Mouse (Mus musculus): ENCODE results near the gene Dnajb6. TPM values are rescaled to one million over a fixed set of nuclear protein-coding genes. Genes with fewer than 3 reads are reported as not detected.

The Dnajb6 gene
- total RNA-seq, 2 experiments from 2014 or later, result 74.6 to 76.6 TPM

DNA sequence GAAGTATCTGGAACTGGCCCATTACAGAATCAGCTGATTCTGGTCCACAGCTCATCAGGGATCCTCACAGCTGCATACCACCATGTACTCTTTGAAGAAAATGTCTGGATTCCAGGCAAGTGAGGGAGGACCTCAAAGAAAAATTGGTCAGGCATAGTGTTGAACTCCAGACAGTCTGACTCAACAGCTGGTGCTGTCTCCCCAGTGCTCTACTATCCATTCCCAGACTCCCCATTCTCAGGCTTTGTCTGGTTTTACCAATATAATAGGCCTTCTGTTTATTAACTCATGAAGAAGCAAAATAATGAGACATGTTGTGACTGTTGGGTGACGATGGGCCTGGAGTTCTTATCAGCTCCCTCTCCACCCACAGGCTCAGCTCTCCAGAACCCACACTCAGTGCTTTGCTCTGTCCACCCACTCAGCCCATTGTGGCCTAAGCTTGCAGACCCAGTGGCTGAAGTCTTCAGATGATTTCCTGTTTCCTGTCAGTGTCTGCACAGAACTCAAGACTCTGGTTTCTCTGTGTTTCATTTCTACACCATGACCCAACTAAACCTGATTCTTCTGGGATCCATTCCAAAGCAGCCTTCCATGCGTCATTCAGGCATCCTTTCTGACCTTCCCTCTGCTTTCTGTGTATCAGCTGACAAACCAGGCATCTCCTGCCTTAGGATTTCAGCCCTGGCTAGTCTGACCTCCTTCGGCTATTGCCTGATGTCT lies 107.1 kb downstream of the Dnajb6 start:
- intact Hi-C loops (cut with DNase I), result no loop called here
- DNase-seq, result peak; percentile 20 to 27

DNA sequence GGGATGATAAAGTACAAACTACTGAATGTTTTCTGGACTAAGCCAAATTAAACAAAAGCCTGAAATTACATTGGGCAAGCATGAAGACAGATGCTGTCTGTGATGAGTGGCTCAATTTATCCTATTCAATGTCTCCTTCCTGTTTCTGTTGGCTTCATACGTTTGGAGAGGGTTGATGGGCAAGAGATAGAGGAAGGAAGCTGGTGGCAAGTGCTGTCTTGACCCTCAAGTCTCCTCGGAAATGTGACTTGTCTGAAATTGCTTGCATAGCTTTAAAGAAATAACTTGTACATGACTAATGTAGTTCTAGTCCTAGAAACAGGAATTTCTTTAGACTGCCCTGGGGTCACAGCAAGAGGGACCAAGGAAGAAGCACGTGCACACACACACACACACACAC lies 109.5 kb downstream of the Dnajb6 start:
- DNase-seq, result no peak
- intact Hi-C loops (cut with DNase I), result no loop called here

DNA sequence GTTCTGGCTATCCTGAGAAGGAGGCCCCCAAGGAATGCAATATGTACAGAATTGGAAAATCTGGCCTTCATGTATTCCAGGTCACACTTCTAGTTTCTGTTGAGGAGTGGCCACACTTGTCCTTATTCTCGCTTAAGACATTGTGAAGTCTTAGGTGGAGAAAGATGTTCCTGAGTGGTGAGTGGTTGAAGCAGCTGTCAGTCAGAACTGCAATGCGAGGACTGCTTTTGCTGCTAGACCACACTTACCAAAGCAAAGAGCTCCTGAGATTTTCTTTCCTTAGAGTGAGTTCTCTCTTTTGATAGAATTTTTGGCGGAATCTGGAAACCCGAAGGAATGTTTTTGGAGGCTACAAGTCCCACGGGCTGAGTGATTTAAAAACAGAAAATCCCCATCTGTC lies 112.0 kb downstream of the Dnajb6 start:
- no peak for DNase-seq
- intact Hi-C loops (cut with DNase I), result no loop called here

DNA sequence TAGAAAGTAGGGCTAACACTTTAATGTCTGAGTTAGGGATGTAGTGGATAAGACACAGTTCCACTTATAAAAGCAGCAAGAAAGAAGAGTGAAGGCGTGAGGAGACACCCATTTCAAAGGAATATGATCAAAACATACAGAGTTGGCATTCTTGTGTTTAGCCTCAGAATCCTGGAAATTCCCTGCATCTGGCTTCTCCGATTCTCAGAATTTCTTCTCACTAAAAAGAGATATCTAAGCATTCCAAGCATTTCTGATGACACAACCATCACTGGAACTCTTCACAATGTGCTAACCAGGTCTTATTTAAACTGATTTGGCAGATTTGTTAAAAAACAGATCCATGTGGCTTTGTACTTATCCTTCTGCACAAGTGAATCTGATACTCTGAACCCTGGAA lies 112.6 kb downstream of the Dnajb6 start:
- DNase-seq, result no peak
- intact Hi-C loops (cut with DNase I), result no loop called here

DNA sequence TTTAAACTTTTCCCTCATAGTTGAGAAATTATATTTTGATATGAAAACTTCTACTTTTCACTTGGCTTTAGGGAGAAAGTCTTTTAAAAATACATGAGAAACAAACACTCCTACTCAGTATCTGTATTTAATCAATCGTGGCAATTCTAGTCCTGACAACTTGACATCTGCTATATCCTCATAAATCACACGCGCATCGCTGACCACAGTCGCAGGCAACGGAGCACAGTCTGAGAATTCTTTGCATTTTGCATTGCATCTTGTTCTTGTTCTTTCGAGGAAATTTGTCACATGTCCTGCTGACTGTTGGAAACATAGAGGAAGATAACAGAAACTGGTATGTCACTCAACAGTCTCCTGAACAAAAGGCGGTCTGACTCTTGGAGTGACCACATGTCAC lies 116.9 kb downstream of the Dnajb6 start:
- no peak for DNase-seq
- intact Hi-C loops (cut with DNase I), result no loop called here

DNA sequence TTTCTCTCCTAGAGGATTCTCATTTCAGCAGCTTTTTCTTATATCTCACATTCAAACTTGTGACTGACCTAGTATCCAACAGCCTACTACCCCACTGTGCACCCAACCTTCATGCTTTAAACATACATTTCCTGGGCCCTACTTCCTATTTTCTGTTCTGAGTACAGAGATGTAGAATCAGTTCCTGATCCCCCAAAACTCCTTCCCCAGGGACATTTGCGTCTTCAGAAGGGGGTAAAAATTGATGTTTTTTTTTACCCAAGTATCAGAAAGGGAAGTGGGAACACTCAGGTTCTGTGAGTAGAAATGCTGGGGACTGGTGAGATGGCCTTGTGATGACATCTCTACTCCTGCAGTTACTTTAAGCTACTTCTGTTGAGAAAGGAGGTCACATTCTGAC lies 117.5 kb downstream of the Dnajb6 start:
- no peak for DNase-seq
- intact Hi-C loops (cut with DNase I), result no loop called here

DNA sequence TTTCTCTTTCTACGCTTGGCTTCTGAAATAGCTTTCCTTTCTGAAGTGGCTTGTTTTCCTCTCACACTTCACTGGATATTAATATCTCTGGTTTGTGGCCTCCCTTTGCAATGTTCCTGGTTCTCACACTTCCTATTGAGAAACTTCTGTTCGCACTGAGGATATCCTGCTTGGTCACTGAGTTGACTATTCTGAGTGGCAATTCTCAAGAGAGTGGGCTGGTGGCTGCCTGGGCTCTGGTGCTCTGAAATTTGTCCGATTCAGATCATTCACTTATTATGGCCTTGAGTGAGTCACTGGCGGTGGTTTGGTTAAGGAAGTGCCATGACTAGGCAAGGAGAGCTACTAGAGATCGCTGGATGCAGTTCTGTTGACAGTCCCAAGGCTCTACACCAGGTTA lies 118.9 kb downstream of the Dnajb6 start:
- peak in 1 of 2 experiments; percentile 14 for DNase-seq
- intact Hi-C loops (cut with DNase I), result no loop called here

DNA sequence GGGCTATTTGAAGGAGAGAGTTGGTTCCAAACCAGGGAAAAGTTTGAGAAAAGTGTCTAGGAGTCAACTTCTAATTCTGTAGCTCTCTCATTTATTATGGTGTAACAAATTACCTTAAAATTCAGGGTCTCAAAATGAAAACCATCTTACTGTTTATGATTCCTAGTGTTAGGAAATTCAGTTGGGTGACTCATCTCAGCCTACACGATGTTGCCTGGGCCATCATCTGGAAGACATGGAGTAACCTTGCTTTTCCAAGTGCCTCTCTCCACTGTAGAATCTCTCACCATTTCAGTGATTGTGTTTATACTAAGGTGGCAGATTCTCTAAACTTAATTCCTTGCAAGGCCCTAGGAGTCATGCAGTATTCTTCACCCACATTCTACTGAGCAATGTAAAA lies 119.5 kb downstream of the Dnajb6 start:
- intact Hi-C loops (cut with DNase I), result no loop called here
- no peak for DNase-seq

DNA sequence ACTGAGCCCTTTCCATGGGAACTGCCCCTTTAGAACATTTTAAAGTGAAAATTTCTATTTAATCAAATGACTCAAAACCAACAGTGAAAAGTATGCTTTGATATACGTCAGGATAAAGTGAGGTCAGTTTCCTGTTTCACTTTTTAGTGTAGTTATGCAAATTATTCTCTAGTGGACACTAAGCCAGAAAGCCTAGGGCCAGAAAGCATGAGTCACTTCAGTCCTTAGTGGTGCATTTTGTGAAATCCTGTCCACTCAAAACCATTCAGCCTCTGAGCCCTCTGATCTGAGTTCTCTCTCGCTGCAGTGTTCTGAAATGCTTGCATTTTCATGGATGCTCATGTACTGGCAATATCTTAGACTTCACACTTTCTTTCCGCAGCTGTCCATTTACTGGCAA lies 126.0 kb downstream of the Dnajb6 start:
- no peak for DNase-seq
- intact Hi-C loops (cut with DNase I), result no loop called here

DNA sequence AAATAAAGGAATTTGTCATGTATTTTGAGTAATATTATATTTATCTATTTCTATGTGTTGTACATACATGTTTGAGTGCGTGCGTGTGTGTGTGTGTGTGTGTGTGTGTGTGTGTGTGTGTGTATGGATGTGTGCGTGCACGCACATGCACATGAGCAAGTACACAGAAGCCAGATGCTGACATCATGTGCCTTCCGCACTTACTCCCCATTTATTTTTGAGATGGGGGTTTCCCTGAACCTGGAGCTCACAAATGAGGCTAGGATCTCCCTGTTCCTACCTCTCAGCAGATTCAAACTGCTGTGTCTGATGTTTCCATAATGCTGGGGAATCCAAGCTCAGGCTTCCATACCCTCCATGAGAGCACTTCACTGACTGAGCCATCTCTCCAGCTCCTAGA lies 126.9 kb downstream of the Dnajb6 start:
- intact Hi-C loops (cut with DNase I), result no loop called here
- no peak for DNase-seq

DNA sequence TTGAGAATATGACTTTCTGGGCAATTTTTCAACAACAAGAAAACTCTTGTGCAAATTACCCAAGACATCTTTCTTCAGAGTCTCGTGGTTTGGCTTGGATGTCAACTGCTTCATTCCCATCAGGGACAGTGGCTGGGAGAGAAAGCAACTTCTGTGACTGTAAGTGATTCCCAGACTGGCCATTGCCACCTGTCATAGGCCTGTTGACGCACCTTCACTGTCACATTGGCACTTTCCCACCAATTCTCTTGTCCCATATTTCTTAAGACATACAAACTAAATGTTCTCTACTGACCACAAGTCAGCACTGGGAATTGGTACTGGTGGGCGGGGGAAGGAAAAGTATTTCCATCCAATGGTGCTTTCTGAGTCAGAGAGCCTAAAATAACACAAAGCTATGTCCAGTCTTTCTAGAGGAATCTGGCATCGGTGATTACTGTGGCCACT lies 128.8 kb downstream of the Dnajb6 start:
- peak; percentile 31 to 70 for DNase-seq
- intact Hi-C loops (cut with DNase I), result loop anchor here (2.0 kb wide), 1 partner anchor 28 kb away; no protein-coding TSS in a partner anchor

DNA sequence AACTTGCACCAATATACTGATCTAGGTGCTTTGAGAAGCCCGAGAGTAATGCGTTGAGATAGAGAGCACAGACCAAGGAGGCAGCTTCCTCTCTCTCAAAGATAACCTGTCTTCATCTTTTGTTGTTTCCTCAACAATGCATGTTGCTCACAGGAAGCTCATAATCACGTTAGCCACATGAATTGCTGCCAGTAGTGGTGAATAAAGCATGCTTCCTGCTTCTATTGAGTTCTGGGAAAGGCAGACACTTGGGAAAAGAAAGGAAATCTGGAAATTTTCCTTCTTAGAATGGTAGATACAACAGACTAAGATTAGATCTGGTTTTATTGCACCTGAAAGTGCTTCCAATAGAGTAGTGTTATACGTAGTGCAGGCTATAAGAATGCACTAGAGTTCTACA lies 129.5 kb downstream of the Dnajb6 start:
- no peak for DNase-seq
- intact Hi-C loops (cut with DNase I), result loop anchor here (2.0 kb wide), 1 partner anchor 28 kb away; no protein-coding TSS in a partner anchor

Other genes with a start within 250 kb of the Dnajb6 start
- 10 to 100 TPM; 37.1 to 40.1 TPM for gene Ube3c, start 166.4 kb upstream of the Dnajb6 start, total RNA-seq (2021)
- 1 to 10 TPM; 1.2 to 1.4 TPM for gene Gm5129, start 248 bp downstream of the Dnajb6 start, total RNA-seq (2021)